Mouse (Mus musculus): ENCODE results near the gene Rybp. TPM values are rescaled to one million over a fixed set of nuclear protein-coding genes. Genes with fewer than 3 reads are reported as not detected.
A peak's percentile ranks its signal among the peaks of the same experiment; 100 is the strongest.

Gene Rybp
- 10 to 100 TPM; 54.6 to 56.0 TPM for total RNA-seq (2021)

DNA sequence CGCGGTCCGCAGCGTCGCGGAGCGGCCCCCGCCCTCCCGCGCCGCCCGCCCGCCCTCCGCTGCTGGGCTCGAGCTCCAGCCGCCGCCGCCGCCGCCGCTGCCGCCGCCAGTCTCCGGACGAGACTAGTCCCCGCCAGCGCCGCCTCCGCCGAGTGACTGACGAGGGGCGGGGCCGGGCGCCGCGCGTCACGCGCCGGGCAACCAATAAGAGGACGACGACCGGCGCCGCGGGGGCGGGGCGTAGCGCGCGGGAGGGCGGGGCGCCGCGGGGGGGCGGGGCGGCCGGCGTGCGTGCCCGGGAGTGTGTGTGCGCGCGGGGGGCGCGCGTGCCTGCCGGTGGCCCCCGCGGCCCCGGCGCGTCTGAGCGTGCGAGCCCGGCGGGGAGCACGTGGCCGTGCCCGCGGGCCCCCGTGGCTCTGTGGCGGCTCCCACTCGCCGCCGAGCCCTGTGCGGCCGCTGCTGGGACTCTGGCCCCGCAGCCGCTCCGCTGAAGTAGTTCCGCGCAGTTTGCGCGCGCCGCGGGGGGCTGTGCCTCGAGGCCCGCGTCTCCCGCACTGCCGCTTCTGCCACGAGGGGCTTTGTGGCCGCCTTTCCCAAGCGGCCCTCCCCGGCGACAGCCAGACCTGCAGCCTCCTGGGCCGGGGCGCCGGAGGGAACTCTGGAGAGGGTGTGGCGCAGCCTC is at the start of gene Rybp:
TSS of gene Rybp (minus strand) at position 152 of the 682 bp plus-strand sequence.
- intact Hi-C loops (cut with DNase I), result loop anchor here (1.0 to 10.0 kb wide), 7 partner anchors 117 to 485 kb away; no protein-coding TSS in a partner anchor

GRCm38 (mm10) chr6:100336591-100337148 is 49.4 kb upstream of the Rybp start:
- intact Hi-C loops (cut with DNase I), result no loop called here
- no peak for DNase-seq (ENCODE audit: low spot score in 2 of 2)

More for the DNA sequence above, at the start of gene Rybp:
- peak; percentile 94 to 95 for DNase-seq (ENCODE audit: low spot score in 2 of 2)

GRCm38 (mm10) chr6:100335506-100336144 is 48.3 kb upstream of the Rybp start:
- intact Hi-C loops (cut with DNase I), result no loop called here
- DNase-seq (ENCODE audit: low spot score in 2 of 2), result no peak

- intact Hi-C loops (cut with DNase I), result no loop called here
- no peak for DNase-seq (ENCODE audit: low spot score in 2 of 2)
These were observed 46.5 kb upstream of the Rybp start for GRCm38 (mm10) chr6:100333745-100334144.

GRCm38 (mm10) chr6:100332479-100332878 is 45.2 kb upstream of the Rybp start:
- DNase-seq (ENCODE audit: low spot score in 2 of 2), result no peak
- intact Hi-C loops (cut with DNase I), result no loop called here

DNA sequence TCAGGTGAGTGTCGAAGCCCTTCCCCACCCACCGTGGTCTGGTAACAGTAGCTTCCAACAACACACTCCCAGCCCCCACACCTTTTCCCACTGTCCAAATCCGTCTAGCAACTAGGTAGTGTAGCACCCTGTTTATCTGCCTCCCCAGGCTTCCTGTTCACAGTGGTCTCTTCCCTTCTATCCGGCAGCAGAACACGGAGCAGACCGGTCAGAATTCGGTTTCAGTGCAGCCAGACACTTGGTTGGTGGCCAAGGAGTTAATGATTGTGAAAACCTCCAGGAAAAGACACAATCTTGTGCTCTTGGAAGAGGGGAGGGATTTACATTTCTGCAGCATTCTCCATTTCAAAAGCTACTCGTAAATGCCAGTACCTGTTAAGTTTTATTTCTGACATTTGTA is 44.3 kb upstream of the Rybp start:
- no peak for DNase-seq (ENCODE audit: low spot score in 2 of 2)
- intact Hi-C loops (cut with DNase I), result no loop called here

DNA sequence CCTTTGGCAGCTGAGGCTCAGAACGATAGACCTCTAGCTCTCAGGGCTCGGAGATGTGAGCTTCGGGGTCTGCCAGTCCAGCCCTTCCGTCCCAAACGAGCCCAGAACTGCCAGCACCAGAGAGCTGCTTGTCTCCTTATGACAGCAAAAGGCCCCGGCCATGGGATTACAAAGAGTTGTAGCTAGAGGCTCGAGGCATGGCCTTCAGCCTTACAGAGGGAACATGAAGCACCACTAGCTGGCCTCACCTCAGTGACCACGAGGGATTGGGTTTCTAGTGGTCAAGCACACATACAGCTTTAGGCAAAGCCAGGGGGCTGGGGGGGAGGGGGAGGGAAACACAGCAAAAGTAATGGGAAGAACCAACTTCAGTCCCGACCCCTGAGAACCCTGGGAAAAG is 43.8 kb upstream of the Rybp start:
- intact Hi-C loops (cut with DNase I), result no loop called here
- DNase-seq (ENCODE audit: low spot score in 2 of 2), result no peak

DNA sequence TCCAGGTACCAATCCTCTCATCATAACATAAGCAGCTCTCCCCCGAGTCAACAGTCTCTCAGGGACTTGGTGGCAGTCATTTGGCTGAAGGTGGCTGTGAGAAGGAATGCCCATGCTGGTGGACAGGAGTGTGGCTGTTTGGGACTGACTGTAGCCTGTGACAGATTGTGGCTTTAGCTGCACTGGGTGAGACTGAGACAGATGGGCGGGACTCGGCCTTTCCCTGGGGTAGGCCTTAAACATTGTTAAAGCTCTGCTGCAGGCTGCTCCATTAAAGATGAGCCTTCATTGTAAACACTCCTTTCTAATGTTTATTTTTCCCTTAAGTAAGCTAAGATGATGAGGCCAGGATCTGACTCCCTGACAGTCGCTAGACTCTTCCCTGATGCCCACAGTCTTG is 42.3 kb upstream of the Rybp start:
- DNase-seq (ENCODE audit: low spot score in 2 of 2), result no peak
- intact Hi-C loops (cut with DNase I), result no loop called here

DNA sequence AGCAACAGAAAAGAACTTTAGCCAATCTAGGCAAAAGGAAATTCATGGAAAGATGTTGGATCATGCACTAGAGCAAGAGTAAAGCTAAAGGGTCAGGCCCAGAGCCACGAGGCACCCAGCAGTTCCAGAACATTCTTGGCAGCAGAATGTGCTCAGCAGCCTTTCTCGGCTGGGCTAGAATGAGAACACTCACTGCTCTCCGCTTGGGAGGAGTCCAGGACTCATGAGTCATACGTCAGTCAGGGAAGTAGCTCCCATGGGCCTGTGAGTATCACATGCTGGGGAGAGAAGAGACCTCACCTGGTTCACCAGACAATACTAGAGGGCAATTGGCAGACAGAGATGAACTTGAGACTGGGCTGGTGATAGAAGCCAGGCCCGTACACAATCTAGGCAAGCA is 39.8 kb upstream of the Rybp start:
- intact Hi-C loops (cut with DNase I), result no loop called here

GRCm38 (mm10) chr6:100323756-100324430 is 36.6 kb upstream of the Rybp start:
- intact Hi-C loops (cut with DNase I), result loop anchor here (2.0 kb wide), 1 partner anchor 51 kb away; no protein-coding TSS in a partner anchor

More for the DNA sequence above, 39.8 kb upstream of the Rybp start:
- DNase-seq (ENCODE audit: low spot score in 2 of 2), result peak; percentile 50 to 89

DNA sequence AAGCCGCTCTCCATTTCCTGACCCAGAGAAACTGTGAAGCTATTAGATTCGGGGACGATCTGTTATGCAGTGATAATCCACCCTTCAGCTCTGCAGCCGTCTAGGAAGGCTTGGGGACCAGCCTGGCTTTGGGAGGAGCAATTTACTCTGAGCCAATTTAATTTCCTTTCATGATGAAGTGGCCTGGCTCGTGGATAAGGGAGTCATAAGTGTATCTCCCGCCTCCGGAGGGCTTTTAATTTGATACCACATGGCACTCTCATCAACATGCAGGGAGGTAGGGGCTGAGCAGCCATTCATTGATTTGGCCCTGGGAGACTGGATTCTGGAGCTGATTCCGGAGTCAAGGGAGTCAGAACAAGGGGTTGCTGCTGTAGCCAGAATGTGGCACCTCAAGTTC is 35.3 kb upstream of the Rybp start:
- DNase-seq (ENCODE audit: low spot score in 2 of 2), result no peak
- intact Hi-C loops (cut with DNase I), result no loop called here

More at GRCm38 (mm10) chr6:100323756-100324430, 36.6 kb upstream of the Rybp start:
- DNase-seq (ENCODE audit: low spot score in 2 of 2), result no peak

GRCm38 (mm10) chr6:100322145-100322544 is 34.9 kb upstream of the Rybp start:
- intact Hi-C loops (cut with DNase I), result no loop called here
- DNase-seq (ENCODE audit: low spot score in 2 of 2), result no peak

DNA sequence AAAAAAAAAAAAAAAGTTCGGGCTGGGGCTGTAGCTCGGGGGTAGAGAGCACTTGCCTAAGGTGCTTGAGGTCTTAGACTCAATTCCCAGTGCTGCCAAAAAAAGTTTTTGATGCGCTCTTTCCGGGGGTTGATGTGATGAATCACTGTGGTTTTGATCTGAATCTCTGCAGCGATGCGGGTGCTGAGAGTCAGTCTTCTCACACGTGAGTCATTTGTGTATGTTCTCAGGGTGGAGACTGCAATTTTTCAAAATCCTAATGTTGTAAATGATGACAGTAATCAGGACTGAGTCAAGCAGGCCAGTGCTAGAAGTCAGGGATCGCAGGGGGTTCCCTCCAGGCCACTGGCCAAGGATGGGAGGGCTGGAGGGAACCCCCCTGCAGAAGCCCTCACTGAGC is 26.9 kb upstream of the Rybp start:
- intact Hi-C loops (cut with DNase I), result no loop called here
- peak in 1 of 2 experiments; percentile 21 for DNase-seq (ENCODE audit: low spot score in 2 of 2)

DNA sequence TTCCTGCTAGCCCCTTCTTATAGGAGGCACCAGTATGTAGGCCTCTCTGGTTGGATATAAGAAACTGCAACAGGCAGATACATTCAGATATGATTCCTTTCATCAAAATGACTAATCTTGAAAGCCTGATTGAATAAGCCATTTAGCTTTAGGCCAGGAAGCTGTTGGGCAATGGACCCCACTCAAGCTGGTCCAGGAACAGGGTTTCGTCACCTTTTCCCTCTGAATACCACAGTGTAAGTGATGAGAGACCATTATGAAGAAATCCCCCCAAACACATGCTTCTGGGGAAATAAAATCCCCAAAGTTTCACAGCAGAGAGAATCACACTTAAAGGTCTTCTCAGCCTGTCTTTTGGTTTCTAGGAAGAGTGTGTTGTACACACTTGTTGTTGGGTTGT is 23.9 kb upstream of the Rybp start:
- DNase-seq (ENCODE audit: low spot score in 2 of 2), result no peak
- intact Hi-C loops (cut with DNase I), result no loop called here

GRCm38 (mm10) chr6:100304831-100305230 is 17.5 kb upstream of the Rybp start:
- intact Hi-C loops (cut with DNase I), result no loop called here
- no peak for DNase-seq (ENCODE audit: low spot score in 2 of 2)

GRCm38 (mm10) chr6:100301410-100302108 is 14.3 kb upstream of the Rybp start:
- intact Hi-C loops (cut with DNase I), result no loop called here
- DNase-seq (ENCODE audit: low spot score in 2 of 2), result no peak

DNA sequence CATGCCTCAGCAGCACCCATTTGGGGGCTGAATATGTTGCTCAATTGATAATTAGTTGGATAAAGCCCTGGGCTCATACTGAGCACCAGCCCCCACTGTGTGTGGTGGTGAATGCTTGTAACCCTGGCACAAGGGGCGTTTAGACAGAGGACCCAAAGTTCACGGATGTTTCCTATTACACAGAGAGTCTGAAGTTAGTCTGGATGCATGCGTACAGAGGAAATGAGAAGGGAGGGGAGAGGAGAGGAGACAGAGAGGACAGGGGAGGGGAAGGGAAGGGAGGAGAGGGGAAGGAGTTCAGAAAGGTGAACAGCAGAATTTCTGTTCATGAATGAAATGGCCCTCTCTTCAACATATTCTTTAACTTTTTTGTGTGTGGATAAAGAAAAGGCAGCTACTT is 13.5 kb upstream of the Rybp start:
- intact Hi-C loops (cut with DNase I), result no loop called here
- no peak for DNase-seq (ENCODE audit: low spot score in 2 of 2)

DNA sequence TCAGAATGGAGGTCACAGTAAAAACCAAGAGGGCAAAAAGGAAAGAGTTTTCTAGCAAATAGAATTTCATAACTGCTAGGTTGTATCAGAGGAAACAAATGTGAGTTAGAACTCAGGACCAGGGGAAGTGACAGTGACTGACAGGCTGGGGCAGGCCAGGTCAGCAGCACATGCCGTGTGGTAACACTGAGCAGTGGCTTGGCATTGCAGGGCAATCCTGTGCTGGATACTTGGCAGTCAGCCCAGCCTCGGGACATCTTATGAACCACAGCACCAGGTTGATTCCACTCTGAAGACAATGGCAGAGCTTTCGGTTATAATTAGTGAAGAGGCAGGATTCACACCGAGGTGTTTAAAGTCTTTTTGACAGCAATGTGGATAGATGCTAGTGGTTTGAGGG is 11.7 kb upstream of the Rybp start:
- intact Hi-C loops (cut with DNase I), result no loop called here
- DNase-seq (ENCODE audit: low spot score in 2 of 2), result no peak

DNA sequence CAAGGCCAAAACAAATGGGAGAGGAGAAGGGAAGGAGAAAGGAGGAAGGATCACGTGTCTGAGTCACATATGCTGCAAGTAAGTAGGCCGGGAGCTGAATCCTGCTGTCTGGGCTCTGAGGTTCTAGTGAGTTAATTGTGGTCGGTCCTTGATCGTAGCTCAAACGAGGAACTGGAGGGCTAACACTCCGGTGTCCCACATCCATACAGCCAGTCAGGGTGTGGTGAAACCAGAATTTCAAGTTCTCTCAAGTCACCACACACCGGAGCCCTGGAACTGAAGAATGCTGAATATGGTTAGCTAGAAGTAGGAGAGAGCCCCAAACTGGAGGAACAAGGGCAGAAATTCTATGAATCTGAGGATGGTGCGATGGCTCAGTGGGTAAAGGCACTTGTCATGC is 10.3 kb upstream of the Rybp start:
- intact Hi-C loops (cut with DNase I), result no loop called here
- DNase-seq (ENCODE audit: low spot score in 2 of 2), result no peak

- intact Hi-C loops (cut with DNase I), result loop anchor here (2.0 kb wide), 1 partner anchor 266 kb away; no protein-coding TSS in a partner anchor
- peak; percentile 24 to 88 for DNase-seq (ENCODE audit: low spot score in 2 of 2)
These were observed 5.1 kb upstream of the Rybp start for GRCm38 (mm10) chr6:100292411-100292810.
